Mouse (Mus musculus) liver, embryonic 12.5 days (tissue): ENCODE measurements at regions not wholly inside any gene's neighbourhood (a gene's known extent, or its start where the extent isn't known, plus 50 kb on each side); places are given as distances from the start of the nearest gene placed in this dataset.

ENCODE experiments used
- ATAC-seq: fragments of 200-750 bp; cut with Nextera tagmentation; 2 replicates; pipeline ENCODE4 v1.8.0; 2017; ENCODE audit warnings: moderate number of reproducible peaks, mild to moderate bottlenecking, moderate library complexity
- H3K27ac ChIP-seq: fragments of 300-500 bp; sonication (generic); 2 replicates; pipeline ENCODE4 v1.5.1; 2016; ENCODE audit warnings: mild to moderate bottlenecking
- H3K27me3 ChIP-seq: fragments of 300-500 bp; sonication (generic); replicated peaks from 2 replicates; pipeline ENCODE4 v1.6.1; 2016; ENCODE audit warnings: mild to moderate bottlenecking, moderate library complexity
- H3K36me3 ChIP-seq: fragments of 300-500 bp; sonication (generic); 2 replicates; pipeline ENCODE4 v1.6.1; 2016; ENCODE audit warnings: mild to moderate bottlenecking, moderate library complexity
- H3K4me1 ChIP-seq: fragments of 300-500 bp; sonication (generic); 2 replicates; pipeline ENCODE4 v1.6.1; 2016
- H3K4me2 ChIP-seq: fragments of 300-500 bp; sonication (generic); 2 replicates; pipeline ENCODE4 v1.6.1; 2016; ENCODE audit warnings: mild to moderate bottlenecking, moderate library complexity
- H3K4me3 ChIP-seq: fragments of 300-500 bp; sonication (generic); 2 replicates; pipeline ENCODE4 v1.5.1; 2016; ENCODE audit warnings: mild to moderate bottlenecking, moderate library complexity
- H3K9ac ChIP-seq: fragments of 300-500 bp; sonication (generic); 2 replicates; pipeline ENCODE4 v1.6.1; 2016; ENCODE audit warnings: mild to moderate bottlenecking, moderate library complexity
- H3K9me3 ChIP-seq: fragments of 300-500 bp; sonication (generic); replicated peaks from 2 replicates; pipeline ENCODE4 v1.6.1; 2016; ENCODE audit warnings: mild to moderate bottlenecking, moderate library complexity
- WGBS: fragments of 180-500 bp; shearing (Covaris S2); methylation state at CpG from one replicate; pipeline ENCODE4 v1.1.7; 2016; ENCODE audit not compliant: insufficient replicate concordance; 5-methylcytosine and 5-hydroxymethylcytosine counted together

GRCm38 (mm10) chr9:116253546-116253945, 78.4 kb upstream of the Tgfbr2 start:
- H3K27me3 ChIP-seq = no peaks in the 10 kb centered on the region
- H3K36me3 ChIP-seq = no peaks in the 10 kb centered on the region
- no peak for ATAC-seq
- WGBS = 63% methylated on average over 15 of the region's 15 CpGs
- H3K4me2 ChIP-seq = no peak overlapping the region
- H3K9me3 ChIP-seq = no peaks in the 10 kb centered on the region
- H3K4me1 ChIP-seq = no peaks in the 10 kb centered on the region
- no peak overlapping the region for H3K9ac ChIP-seq
- H3K4me3 ChIP-seq = no peak overlapping the region
- H3K27ac ChIP-seq = no peak overlapping the region

GRCm38 (mm10) chr9:116252788-116253187, 77.6 kb upstream of the Tgfbr2 start:
- no peak overlapping the region for H3K4me3 ChIP-seq
- no peaks in the 10 kb centered on the region for H3K9me3 ChIP-seq
- no peak overlapping the region for H3K4me2 ChIP-seq
- no peak overlapping the region for H3K27ac ChIP-seq
- no peaks in the 10 kb centered on the region for H3K27me3 ChIP-seq
- H3K9ac ChIP-seq = no peak overlapping the region
- no peaks in the 10 kb centered on the region for H3K4me1 ChIP-seq
- 64% methylated on average over 8 of the region's 8 CpGs for WGBS
- no peaks in the 10 kb centered on the region for H3K36me3 ChIP-seq
- ATAC-seq = no peak

GRCm38 (mm10) chr9:116249791-116250190, 74.6 kb upstream of the Tgfbr2 start:
- Histone ChIP-seq H3K9ac (no peak overlapping the region), H3K36me3 (no peaks in the 10 kb centered on the region), H3K4me1 (no peaks in the 10 kb centered on the region), H3K4me3 (no peak overlapping the region), H3K4me2 (no peak overlapping the region), H3K27ac (no peak overlapping the region), H3K27me3 (no peaks in the 10 kb centered on the region), H3K9me3 (no peaks in the 10 kb centered on the region)
- no peak for ATAC-seq
- WGBS = 39% methylated on average over 2 of the region's 2 CpGs

- H3K36me3 ChIP-seq = no peaks in the 10 kb centered on the region
- H3K9me3 ChIP-seq = no peaks in the 10 kb centered on the region
- no peak overlapping the region for H3K4me3 ChIP-seq
- H3K27me3 ChIP-seq = no peaks in the 10 kb centered on the region
- no peak overlapping the region for H3K4me2 ChIP-seq
- no peaks in the 10 kb centered on the region for H3K4me1 ChIP-seq
- no peak overlapping the region for H3K27ac ChIP-seq
- no peak overlapping the region for H3K9ac ChIP-seq
- ATAC-seq = no peak
- WGBS = 54% methylated on average over 5 of the region's 5 CpGs
These were observed 70.0 kb upstream of the Tgfbr2 start for GRCm38 (mm10) chr9:116245136-116245535.

- no peak overlapping the region for H3K9ac ChIP-seq
- ATAC-seq = no peak
- WGBS = 56% methylated on average over 1 of the region's 1 CpGs
These were observed 69.4 kb upstream of the Tgfbr2 start for GRCm38 (mm10) chr9:116244619-116244899.

GRCm38 (mm10) chr9:116243775-116244618, 68.8 kb upstream of the Tgfbr2 start:
- H3K9ac ChIP-seq = no peak overlapping the region
- WGBS = 53% methylated on average over 8 of the region's 8 CpGs
- ATAC-seq = no peak
- H3K9me3 ChIP-seq = no peaks in the 10 kb centered on the region
- H3K36me3 ChIP-seq = no peaks in the 10 kb centered on the region
- no peak overlapping the region for H3K4me3 ChIP-seq
- no peaks in the 10 kb centered on the region for H3K27me3 ChIP-seq
- no peak overlapping the region for H3K4me2 ChIP-seq
- no peaks in the 10 kb centered on the region for H3K4me1 ChIP-seq
- H3K27ac ChIP-seq = no peak overlapping the region

More at GRCm38 (mm10) chr9:116244619-116244899, 69.4 kb upstream of the Tgfbr2 start:
- no peak overlapping the region for H3K27ac ChIP-seq
- no peak overlapping the region for H3K4me3 ChIP-seq
- no peaks in the 10 kb centered on the region for H3K27me3 ChIP-seq
- H3K9me3 ChIP-seq = no peaks in the 10 kb centered on the region
- H3K4me2 ChIP-seq = no peak overlapping the region
- no peaks in the 10 kb centered on the region for H3K36me3 ChIP-seq
- no peaks in the 10 kb centered on the region for H3K4me1 ChIP-seq

GRCm38 (mm10) chr9:116241933-116242526, 66.9 kb upstream of the Tgfbr2 start:
- Histone ChIP-seq H3K27me3 (no peaks in the 10 kb centered on the region), H3K4me1 (no peaks in the 10 kb centered on the region), H3K4me3 (no peak overlapping the region), H3K4me2 (no peak overlapping the region), H3K27ac (no peak overlapping the region), H3K9ac (no peak overlapping the region), H3K36me3 (no peaks in the 10 kb centered on the region), H3K9me3 (no peaks in the 10 kb centered on the region)
- no peak for ATAC-seq
- 65% methylated on average over 5 of the region's 5 CpGs for WGBS

GRCm38 (mm10) chr9:116241290-116241689, 66.1 kb upstream of the Tgfbr2 start:
- Histone ChIP-seq H3K36me3 (no peaks in the 10 kb centered on the region), H3K9me3 (no peaks in the 10 kb centered on the region), H3K4me2 (no peak overlapping the region), H3K27me3 (no peaks in the 10 kb centered on the region), H3K4me3 (no peak overlapping the region), H3K27ac (no peak overlapping the region), H3K9ac (no peak overlapping the region), H3K4me1 (no peaks in the 10 kb centered on the region)
- ATAC-seq = no peak
- 79% methylated on average over 10 of the region's 10 CpGs for WGBS

- H3K9me3 ChIP-seq = no peaks in the 10 kb centered on the region
- no peak overlapping the region for H3K4me2 ChIP-seq
- H3K9ac ChIP-seq = no peak overlapping the region
- no peaks in the 10 kb centered on the region for H3K36me3 ChIP-seq
- H3K4me1 ChIP-seq = no peaks in the 10 kb centered on the region
- H3K27ac ChIP-seq = no peak overlapping the region
- no peaks in the 10 kb centered on the region for H3K27me3 ChIP-seq
- no peak for ATAC-seq
- H3K4me3 ChIP-seq = no peak overlapping the region
These were observed 61.7 kb upstream of the Tgfbr2 start for GRCm38 (mm10) chr9:116236836-116237235.

- H3K4me2 ChIP-seq = no peak overlapping the region
- WGBS = 76% methylated on average over 7 of the region's 7 CpGs
- no peaks in the 10 kb centered on the region for H3K9me3 ChIP-seq
- H3K4me3 ChIP-seq = no peak overlapping the region
- ATAC-seq = no peak
- H3K9ac ChIP-seq = no peak overlapping the region
- H3K27ac ChIP-seq = no peak overlapping the region
- no peaks in the 10 kb centered on the region for H3K4me1 ChIP-seq
- H3K36me3 ChIP-seq = no peaks in the 10 kb centered on the region
- no peaks in the 10 kb centered on the region for H3K27me3 ChIP-seq
These were observed 59.0 kb upstream of the Tgfbr2 start for GRCm38 (mm10) chr9:116234170-116234569.

GRCm38 (mm10) chr9:116232386-116232785, 57.2 kb upstream of the Tgfbr2 start:
- Histone ChIP-seq H3K4me2 (no peak overlapping the region), H3K27me3 (no peaks in the 10 kb centered on the region; the same call in 1 of the 2 replicates), H3K36me3 (no peaks in the 10 kb centered on the region), H3K9ac (no peak overlapping the region), H3K27ac (no peak overlapping the region), H3K4me3 (no peak overlapping the region), H3K4me1 (no peaks in the 10 kb centered on the region), H3K9me3 (no peaks in the 10 kb centered on the region)
- WGBS = 70% methylated on average over 10 of the region's 10 CpGs
- ATAC-seq = no peak

GRCm38 (mm10) chr9:116231351-116232311, 56.5 kb upstream of the Tgfbr2 start:
- Histone ChIP-seq H3K27ac (no peak overlapping the region), H3K4me1 (no peaks in the 10 kb centered on the region)
- ATAC-seq = no peak

More at GRCm38 (mm10) chr9:116231351-116232311, 56.5 kb upstream of the Tgfbr2 start:
- WGBS = 74% methylated on average over 16 of the region's 16 CpGs
- no peaks in the 10 kb centered on the region; the same call in 1 of the 2 replicates for H3K27me3 ChIP-seq
- H3K36me3 ChIP-seq = no peaks in the 10 kb centered on the region
- no peak overlapping the region for H3K4me3 ChIP-seq
- no peaks in the 10 kb centered on the region for H3K9me3 ChIP-seq
- H3K9ac ChIP-seq = no peak overlapping the region
- no peak overlapping the region for H3K4me2 ChIP-seq
